Mouse (Mus musculus) embryonic fibroblast, embryonic 13.5 days (primary cell): Measurements from ENCODE around the gene Ccdc182. TPM values are rescaled to one million over a fixed set of nuclear protein-coding genes. Genes with fewer than 3 reads are reported as not detected.

Experiments used
- H3K27ac ChIP-seq: 2 replicates; pipeline ENCODE4 v1.5.1; 2012; ENCODE audit warnings: low read length, control low read depth, inconsistent platforms; ENCODE audit not compliant: insufficient read depth
- H3K4me1 ChIP-seq: 2 replicates; pipeline ENCODE4 v1.6.1; 2011; ENCODE audit warnings: low read length; ENCODE audit not compliant: control insufficient read depth, insufficient read depth
- H3K4me3 ChIP-seq: 2 replicates; pipeline ENCODE4 v1.5.1; 2011; ENCODE audit warnings: mild to moderate bottlenecking, control low read depth, low read length; ENCODE audit not compliant: insufficient read depth
- CTCF ChIP-seq: IDR thresholded peaks from 2 replicates; pipeline ENCODE4 v1.5.1; 2011; ENCODE audit warnings: mild to moderate bottlenecking, control low read depth, low read length, moderate library complexity, borderline replicate concordance; ENCODE audit not compliant: insufficient read depth
- POLR2A ChIP-seq: IDR thresholded peaks from 2 replicates; pipeline ENCODE4 v1.6.1; 2011; ENCODE audit warnings: low read depth, mild to moderate bottlenecking, control low read depth, low read length, moderate library complexity
- polyA plus RNA-seq: library from polyadenylated mRNA; stranded (reverse); fragments of >200 nt; gene quantifications from 2 replicates; pipeline ENCODE4 v1.2.4, GENCODE M21; 2011; ENCODE audit warnings: low read depth; ENCODE audit not compliant: missing spikeins, insufficient read length

Gene Ccdc182
- polyA plus RNA-seq, result not detected in 2 replicates

DNA sequence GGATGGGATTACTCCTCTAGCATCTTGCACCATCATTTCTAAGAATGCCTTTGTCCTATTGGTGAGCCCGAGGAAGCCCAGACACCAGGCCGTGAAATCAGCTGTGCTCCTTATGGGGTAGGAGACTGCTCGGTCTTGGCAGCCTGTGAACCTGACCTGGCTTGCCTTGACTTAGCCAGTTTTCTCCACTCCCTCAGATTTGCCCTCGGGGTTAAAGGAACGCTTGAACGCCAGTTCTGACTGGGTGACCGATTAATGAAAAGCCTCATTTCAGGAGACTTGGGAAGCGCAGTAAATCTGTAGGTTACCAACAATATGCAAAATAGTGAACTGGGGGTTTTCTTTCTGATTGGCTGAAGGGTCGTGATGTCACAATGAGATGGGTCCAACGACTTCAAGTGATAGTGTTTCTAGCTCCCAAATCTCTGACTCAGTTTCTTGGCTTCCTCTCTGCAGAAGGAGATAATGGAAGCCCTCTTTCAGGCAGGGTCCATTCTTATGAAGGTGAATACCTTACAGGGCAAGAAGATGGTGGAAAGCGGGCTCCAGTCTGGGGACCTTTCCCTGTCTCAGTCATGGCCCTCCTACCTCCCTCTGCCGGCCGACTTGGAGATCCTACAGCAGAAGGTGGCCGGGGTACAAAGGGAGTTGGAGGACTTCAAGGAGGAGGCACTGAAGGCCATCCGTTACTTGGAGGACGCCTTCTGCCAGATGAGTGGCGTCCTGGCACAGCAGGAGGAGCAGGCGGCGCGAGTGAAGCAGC lies at the start of gene Ccdc182:
Ccdc182 (plus strand) TSS at position 428 of the 763 bp plus-strand sequence.
- TF ChIP-seq CTCF, result no peak
- no peak for TF ChIP-seq POLR2A
- Histone ChIP-seq H3K27ac (no peak within 1 kb of the TSS), H3K4me1 (no peaks in the 10 kb centered on the region), H3K4me3 (no peak within 1 kb of the TSS)

DNA sequence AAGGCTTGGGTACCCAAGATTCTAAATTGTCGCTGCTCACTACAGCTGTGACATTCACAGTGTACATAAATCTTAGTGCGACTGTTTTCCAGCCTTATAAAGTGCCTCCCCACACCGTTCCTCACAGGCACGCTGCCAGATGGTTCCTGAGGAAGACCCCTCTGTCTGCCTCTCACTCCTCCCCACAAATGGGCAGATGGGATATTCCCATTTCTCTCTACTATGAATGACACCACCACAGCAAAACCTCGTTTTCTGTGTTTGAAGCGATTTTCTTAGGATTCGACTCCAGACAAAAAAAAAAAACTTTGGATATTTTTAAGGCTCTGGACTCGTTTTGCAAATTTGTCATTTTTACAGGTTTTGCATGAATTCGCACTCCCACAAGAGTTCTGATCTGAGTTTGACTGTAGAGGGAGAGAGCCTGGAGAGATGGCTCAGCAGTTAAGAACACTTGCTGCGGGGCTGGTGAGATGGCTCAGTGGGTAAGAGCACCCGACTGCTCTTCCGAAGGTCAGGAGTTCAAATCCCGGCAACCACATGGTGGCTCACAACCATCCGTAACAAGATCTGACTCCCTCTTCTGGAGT lies 48.2 kb upstream of the Ccdc182 start:
- no peaks in the 10 kb centered on the region for H3K4me1 ChIP-seq
- no peak overlapping the region for H3K4me3 ChIP-seq
- H3K27ac ChIP-seq, result no peak overlapping the region
- TF ChIP-seq POLR2A, result no peak

DNA sequence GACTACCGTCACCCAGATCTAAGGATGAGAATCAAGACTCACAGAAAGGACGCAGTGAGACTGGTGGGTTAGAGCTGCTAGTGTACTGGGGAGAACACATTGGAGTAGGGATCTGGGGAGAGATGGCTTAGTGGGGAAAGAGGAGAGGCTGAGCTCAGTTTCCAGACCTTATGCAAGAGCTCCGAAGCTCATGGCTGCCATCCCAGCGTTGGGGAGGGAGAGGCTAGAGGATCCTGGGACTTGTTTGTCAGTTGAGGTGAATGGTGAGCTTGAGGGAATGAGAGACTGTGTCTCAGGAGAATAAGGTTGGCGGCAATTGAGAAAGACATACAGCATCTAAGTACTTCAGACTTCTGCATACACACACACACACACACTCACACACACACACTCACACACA lies 45.2 kb upstream of the Ccdc182 start:
- no peaks in the 10 kb centered on the region for H3K4me1 ChIP-seq
- TF ChIP-seq CTCF, result no peak
- TF ChIP-seq POLR2A, result no peak
- H3K4me3 ChIP-seq, result no peak overlapping the region
- no peak overlapping the region for H3K27ac ChIP-seq

DNA sequence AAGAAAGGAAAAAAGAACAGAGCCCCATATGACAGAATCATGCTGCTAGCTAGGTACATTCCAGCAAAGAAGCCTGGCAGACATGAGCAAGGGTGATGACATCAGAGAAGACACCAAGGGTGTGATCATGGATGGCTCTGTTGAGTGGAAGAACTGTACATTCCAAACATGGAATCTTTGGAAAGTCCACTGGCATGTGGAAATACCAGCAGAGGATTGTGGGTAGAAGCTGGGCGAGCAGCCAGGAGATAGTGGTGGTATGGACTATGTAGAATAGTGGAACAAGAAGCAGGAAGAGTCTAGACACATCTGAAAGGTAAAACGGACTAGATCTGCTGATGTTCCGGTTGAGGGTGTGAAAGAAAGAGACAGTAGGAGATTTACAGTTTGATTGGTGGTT lies 43.3 kb upstream of the Ccdc182 start:
- Histone ChIP-seq H3K4me3 (no peak overlapping the region), H3K27ac (no peak overlapping the region), H3K4me1 (no peaks in the 10 kb centered on the region)
- TF ChIP-seq CTCF (no peak), POLR2A (no peak)

DNA sequence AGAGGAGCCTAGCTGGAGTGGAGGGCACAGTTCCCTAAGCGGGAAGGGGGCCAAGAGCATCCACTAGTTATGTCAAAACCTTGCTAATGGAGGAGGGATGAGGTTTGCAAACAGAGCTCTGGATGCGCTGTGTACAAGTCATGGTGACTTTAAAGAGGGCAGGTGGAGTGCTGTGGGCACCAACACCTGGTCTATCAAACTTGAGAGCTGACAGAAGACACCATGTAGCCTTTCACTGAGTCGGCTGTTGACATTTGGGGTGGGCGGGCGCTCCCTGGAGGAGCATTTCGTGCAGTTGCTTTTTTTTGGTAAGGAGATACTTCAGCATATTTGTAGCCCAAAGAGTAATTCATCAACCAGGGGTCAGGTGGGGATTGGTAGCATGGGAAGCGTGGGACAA lies 42.6 kb upstream of the Ccdc182 start:
- no peak overlapping the region for H3K4me3 ChIP-seq
- H3K27ac ChIP-seq, result no peak overlapping the region
- TF ChIP-seq CTCF (no peak), POLR2A (no peak)
- no peaks in the 10 kb centered on the region for H3K4me1 ChIP-seq

DNA sequence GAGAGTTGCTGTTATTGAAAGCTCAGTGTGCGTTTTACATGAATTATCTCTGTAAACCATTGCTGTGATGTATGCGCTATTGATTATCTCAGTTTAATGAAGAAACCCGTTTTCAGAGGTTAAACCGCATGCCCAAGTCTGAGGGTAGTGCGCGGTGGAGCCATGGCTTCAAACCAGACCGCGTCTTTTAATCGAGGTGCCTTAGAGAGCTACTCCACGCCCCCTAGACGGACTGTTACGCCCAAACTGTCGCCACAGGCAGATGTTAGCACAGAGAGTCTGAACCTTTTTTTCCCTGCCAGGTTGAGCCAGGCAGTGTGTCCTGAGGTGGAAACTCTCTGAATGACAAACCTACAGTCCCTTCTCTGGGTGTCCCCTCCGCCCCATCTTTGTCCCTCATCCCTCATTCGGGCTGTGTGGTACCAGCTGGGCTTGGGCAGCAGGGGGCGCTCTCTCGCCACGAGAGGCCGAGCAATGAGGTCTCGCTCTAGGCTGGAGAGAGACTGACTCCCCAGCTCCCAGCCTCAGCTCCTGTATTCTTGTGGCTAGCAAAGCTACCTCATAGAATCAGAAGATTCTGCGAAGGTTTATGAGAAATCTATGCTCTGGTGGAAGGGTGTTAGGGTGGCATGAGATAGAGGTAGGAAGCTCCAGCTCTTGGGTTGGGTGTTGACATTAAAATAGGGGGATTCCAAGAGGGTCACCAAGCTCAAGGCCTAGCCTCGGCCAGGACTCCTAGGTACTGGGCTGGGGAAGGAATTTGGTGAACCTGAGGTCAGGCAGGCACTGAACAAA lies 41.7 kb upstream of the Ccdc182 start:
- no peaks in the 10 kb centered on the region for H3K4me1 ChIP-seq
- TF ChIP-seq POLR2A (no peak), CTCF (peak; percentile 94)
- no peak overlapping the region for H3K27ac ChIP-seq
- no peak overlapping the region for H3K4me3 ChIP-seq

DNA sequence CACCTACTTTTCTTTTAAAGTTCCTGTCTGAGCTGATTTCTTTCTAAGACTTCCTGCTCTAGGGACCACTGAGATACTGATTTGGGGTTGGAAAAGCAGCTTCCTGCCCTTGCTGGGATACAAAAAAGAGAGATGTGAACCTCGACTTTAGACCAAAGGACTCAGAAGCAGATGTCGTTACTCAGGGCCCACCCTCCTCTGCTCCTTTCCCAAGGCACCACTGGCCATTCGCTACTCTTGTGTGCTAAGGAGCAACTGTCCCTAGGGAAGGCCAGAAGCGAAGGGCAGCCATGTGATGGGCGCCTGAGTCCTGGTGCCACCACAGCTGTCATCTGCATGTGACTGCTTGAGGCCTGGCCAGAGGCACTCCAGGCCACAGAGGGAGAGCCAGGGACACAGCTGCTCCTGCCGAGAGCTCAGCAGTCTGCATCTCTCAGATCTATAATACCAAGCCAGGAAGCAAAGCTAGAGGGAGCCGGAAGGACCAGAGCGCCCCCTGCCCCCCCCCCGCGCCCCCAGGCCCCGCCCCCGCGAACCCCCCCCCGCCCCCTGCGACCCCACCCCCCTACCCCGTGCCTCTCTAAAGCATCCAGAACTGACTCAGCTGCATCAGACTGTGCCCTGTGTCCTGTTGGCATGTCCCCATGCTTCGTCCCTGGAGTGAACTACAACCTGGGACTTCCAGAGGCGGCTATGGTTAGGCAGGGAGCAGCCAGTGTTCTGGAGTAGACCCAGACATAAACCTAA lies 40.9 kb upstream of the Ccdc182 start:
- Histone ChIP-seq H3K27ac (no peak overlapping the region), H3K4me1 (no peaks in the 10 kb centered on the region), H3K4me3 (no peak overlapping the region)
- TF ChIP-seq CTCF (no peak), POLR2A (no peak)

DNA sequence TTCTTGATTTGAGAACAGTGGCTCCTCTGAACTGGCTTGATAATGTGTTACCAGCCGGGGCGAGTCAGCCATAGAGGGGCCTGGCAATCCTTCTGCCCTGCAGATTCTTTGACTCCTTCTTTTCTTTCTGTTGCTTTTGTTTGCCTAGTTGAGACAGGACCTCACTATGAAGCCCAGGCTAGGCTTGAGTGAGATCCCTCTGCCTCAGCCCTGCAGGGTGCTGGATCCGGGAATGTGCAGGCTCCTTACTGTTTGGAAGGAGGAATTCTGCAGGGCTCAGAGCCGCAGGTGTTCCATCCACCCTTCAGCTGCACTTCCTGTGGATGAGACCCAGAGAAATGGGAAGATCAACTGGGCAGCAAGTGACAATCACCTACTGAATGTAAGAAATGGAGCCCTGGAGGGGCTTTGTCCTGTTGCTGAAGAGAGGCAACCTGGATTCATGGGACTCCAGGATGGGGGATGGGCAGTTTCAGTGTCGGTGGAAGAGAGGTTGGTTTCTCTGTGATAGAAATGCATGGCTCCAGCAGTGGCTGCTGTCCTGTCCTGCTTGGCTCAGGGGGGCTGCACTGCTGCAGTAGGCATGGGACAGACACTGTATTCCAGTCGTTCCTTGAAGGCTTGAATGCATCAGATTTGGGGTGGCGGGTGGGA lies 40.2 kb upstream of the Ccdc182 start:
- H3K27ac ChIP-seq, result no peak overlapping the region
- TF ChIP-seq POLR2A, result no peak
- no peaks in the 10 kb centered on the region for H3K4me1 ChIP-seq
- H3K4me3 ChIP-seq, result no peak overlapping the region

DNA sequence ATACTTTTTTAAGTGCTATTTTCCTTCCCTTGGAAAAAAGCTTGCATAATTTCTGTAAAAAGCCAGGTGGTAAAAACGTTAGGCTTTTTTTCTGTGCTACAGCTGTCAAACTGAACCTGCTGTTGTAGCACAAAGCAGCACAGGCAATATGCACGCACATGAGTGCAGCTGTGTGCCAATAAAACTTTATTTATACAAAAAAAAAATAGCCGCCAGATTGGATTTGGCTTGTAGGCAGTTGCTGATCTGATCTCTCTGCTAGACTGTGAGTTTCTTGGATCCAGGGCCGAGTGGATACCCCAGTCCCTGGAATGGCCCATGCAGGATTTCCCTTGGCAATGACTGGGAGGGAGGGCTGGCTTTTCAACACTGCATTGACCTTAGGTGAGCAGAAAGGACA lies 36.2 kb upstream of the Ccdc182 start:
- TF ChIP-seq CTCF, result no peak
- TF ChIP-seq POLR2A, result no peak
- Histone ChIP-seq H3K4me3 (no peak overlapping the region), H3K27ac (no peak overlapping the region), H3K4me1 (no peaks in the 10 kb centered on the region)
